Mouse (Mus musculus): ENCODE measurements around the gene Qdpr.

The Qdpr gene

GRCm38 (mm10) chr5:45449831-45450716, at the start of gene Qdpr:
Qdpr (minus strand) TSS chr5:45450236.
- peak; percentile 95 to 97 for DNase-seq (ENCODE audit: low spot score in 2 of 2)

- no peak for DNase-seq (ENCODE audit: low spot score in 2 of 2)
These were observed 47.5 kb upstream of the Qdpr start for GRCm38 (mm10) chr5:45497564-45497963.

- DNase-seq (ENCODE audit: low spot score in 2 of 2) = no peak
These were observed 47.0 kb upstream of the Qdpr start for GRCm38 (mm10) chr5:45496930-45497550.

GRCm38 (mm10) chr5:45496479-45496878, 46.4 kb upstream of the Qdpr start:
- DNase-seq (ENCODE audit: low spot score in 2 of 2) = no peak

GRCm38 (mm10) chr5:45496042-45496441, 46.0 kb upstream of the Qdpr start:
- no peak for DNase-seq (ENCODE audit: low spot score in 2 of 2)

- DNase-seq (ENCODE audit: low spot score in 2 of 2) = no peak
These were observed 45.5 kb upstream of the Qdpr start for GRCm38 (mm10) chr5:45495429-45495975.

GRCm38 (mm10) chr5:45494093-45494755, 44.2 kb upstream of the Qdpr start:
- DNase-seq (ENCODE audit: low spot score in 2 of 2) = peak in 1 of 2 experiments; percentile 9

GRCm38 (mm10) chr5:45493191-45494092, 43.4 kb upstream of the Qdpr start, which contains the start of gene Lap3:
Lap3 (plus strand) TSS chr5:45493374.
- DNase-seq (ENCODE audit: low spot score in 2 of 2) = peak; percentile 98 to 99

GRCm38 (mm10) chr5:45491776-45492175, 41.7 kb upstream of the Qdpr start:
- no peak for DNase-seq (ENCODE audit: low spot score in 2 of 2)

- no peak for DNase-seq (ENCODE audit: low spot score in 2 of 2)
These were observed 33.6 kb upstream of the Qdpr start for GRCm38 (mm10) chr5:45483654-45484053.

GRCm38 (mm10) chr5:45482607-45483006, 32.6 kb upstream of the Qdpr start:
- no peak for DNase-seq (ENCODE audit: low spot score in 2 of 2)

GRCm38 (mm10) chr5:45481125-45481524, 31.1 kb upstream of the Qdpr start:
- DNase-seq (ENCODE audit: low spot score in 2 of 2) = no peak

- DNase-seq (ENCODE audit: low spot score in 2 of 2) = no peak
These were observed 30.0 kb upstream of the Qdpr start for GRCm38 (mm10) chr5:45480066-45480465.

GRCm38 (mm10) chr5:45477601-45478000, 27.6 kb upstream of the Qdpr start:
- no peak for DNase-seq (ENCODE audit: low spot score in 2 of 2)

- no peak for DNase-seq (ENCODE audit: low spot score in 2 of 2)
These were observed 26.3 kb upstream of the Qdpr start for GRCm38 (mm10) chr5:45476288-45476687.

- no peak for DNase-seq (ENCODE audit: low spot score in 2 of 2)
These were observed 25.7 kb upstream of the Qdpr start for GRCm38 (mm10) chr5:45475771-45476170.

GRCm38 (mm10) chr5:45474758-45475157, 24.7 kb upstream of the Qdpr start:
- DNase-seq (ENCODE audit: low spot score in 2 of 2) = no peak

- DNase-seq (ENCODE audit: low spot score in 2 of 2) = peak in 1 of 2 experiments; percentile 49
These were observed 24.2 kb upstream of the Qdpr start for GRCm38 (mm10) chr5:45474215-45474614.

- DNase-seq (ENCODE audit: low spot score in 2 of 2) = no peak
These were observed 23.5 kb upstream of the Qdpr start for GRCm38 (mm10) chr5:45473521-45473920.

GRCm38 (mm10) chr5:45472880-45473450, 22.9 kb upstream of the Qdpr start:
- no peak for DNase-seq (ENCODE audit: low spot score in 2 of 2)

GRCm38 (mm10) chr5:45454456-45454855, 4.4 kb upstream of the Qdpr start:
- DNase-seq (ENCODE audit: low spot score in 2 of 2) = no peak
